Mouse (Mus musculus): Measurements from ENCODE around the gene Tent5b. TPM values are rescaled to one million over a fixed set of nuclear protein-coding genes. Genes with fewer than 3 reads are reported as not detected.

The Tent5b gene
- polyA plus RNA-seq, 1 experiment from 2014 or later, result 1.6 TPM

- no peaks in the 10 kb centered on the region for H3K27me3 ChIP-seq (ENCODE audit: insufficient read depth, low read length)
- peaks cover 4% of the 10 kb centered on the region; the same call in 1 of the 2 replicates for H3K4me1 ChIP-seq (ENCODE audit: insufficient read depth, low read length)
- H3K36me3 ChIP-seq (ENCODE audit: insufficient read depth, low read length), result no peaks in the 10 kb centered on the region
- peak overlapping the region; percentile 30; the same call in 1 of the 2 replicates for H3K27ac ChIP-seq (ENCODE audit: low read length)
- no peak overlapping the region for H3K9ac ChIP-seq (replicated peaks; ENCODE audit: low read length)
- no peak overlapping the region for H3K4me2 ChIP-seq (replicated peaks; ENCODE audit: low read depth, low read length)
- no peaks in the 10 kb centered on the region for H3K9me3 ChIP-seq (ENCODE audit: low read length)
- 37% methylated on average over 6 of the region's 6 CpGs for WGBS
- no peak for ATAC-seq (ENCODE audit: low FRiP score, low TSS enrichment)
- H3K4me3 ChIP-seq (ENCODE audit: low read length), result no peak overlapping the region
These were observed 16.7 kb upstream of the Tent5b start for GRCm38 (mm10) chr4:133463184-133463583.

GRCm38 (mm10) chr4:133468080-133468479 lies 11.9 kb upstream of the Tent5b start:
- no peak overlapping the region for H3K27ac ChIP-seq (ENCODE audit: low read length)
- H3K27me3 ChIP-seq (ENCODE audit: insufficient read depth, low read length), result peaks cover 11% of the 10 kb centered on the region; the same call in 1 of the 2 replicates
- H3K36me3 ChIP-seq (ENCODE audit: insufficient read depth, low read length), result no peaks in the 10 kb centered on the region
- WGBS, result under 1% methylated on average over 26 of the region's 27 CpGs
- ATAC-seq (ENCODE audit: low FRiP score, low TSS enrichment), result peak; percentile 80
- peaks cover 5% of the 10 kb centered on the region; the same call in 1 of the 2 replicates for H3K4me1 ChIP-seq (ENCODE audit: insufficient read depth, low read length)
- H3K4me3 ChIP-seq (ENCODE audit: low read length), result peak overlapping the region; percentile 62
- peak overlapping the region; percentile 98 for H3K4me2 ChIP-seq (replicated peaks; ENCODE audit: low read depth, low read length)
- H3K9me3 ChIP-seq (ENCODE audit: low read length), result peaks cover 5% of the 10 kb centered on the region; the same call in 1 of the 2 replicates
- H3K9ac ChIP-seq (replicated peaks; ENCODE audit: low read length), result peak overlapping the region; percentile 69

GRCm38 (mm10) chr4:133469122-133469521 lies 10.8 kb upstream of the Tent5b start:
- H3K4me2 ChIP-seq (replicated peaks; ENCODE audit: low read depth, low read length), result peak overlapping the region; percentile 98
- H3K4me1 ChIP-seq (ENCODE audit: insufficient read depth, low read length), result 0 out of 2 replicates have a peak, but pooled peaks cover 4% of the 10 kb centered on the region
- 0 out of 2 replicates have a peak overlapping the region, but pooled peaks have one; percentile 10 for H3K4me3 ChIP-seq (ENCODE audit: low read length)
- 15% methylated on average over 12 of the region's 12 CpGs for WGBS
- H3K9ac ChIP-seq (replicated peaks; ENCODE audit: low read length), result no peak overlapping the region
- ATAC-seq (ENCODE audit: low FRiP score, low TSS enrichment), result no peak
- peaks cover 11% of the 10 kb centered on the region; the same call in 1 of the 2 replicates for H3K27me3 ChIP-seq (ENCODE audit: insufficient read depth, low read length)
- peaks cover 5% of the 10 kb centered on the region; the same call in 1 of the 2 replicates for H3K9me3 ChIP-seq (ENCODE audit: low read length)
- H3K27ac ChIP-seq (ENCODE audit: low read length), result no peak overlapping the region
- H3K36me3 ChIP-seq (ENCODE audit: insufficient read depth, low read length), result no peaks in the 10 kb centered on the region

- Histone ChIP-seq H3K9me3 (ENCODE audit: low read length) (peaks cover 5% of the 10 kb centered on the region; the same call in 1 of the 2 replicates), H3K27me3 (ENCODE audit: insufficient read depth, low read length) (peaks cover 21% of the 10 kb centered on the region; the same call in 1 of the 2 replicates), H3K4me3 (ENCODE audit: low read length) (no peak overlapping the region), H3K4me1 (ENCODE audit: insufficient read depth, low read length) (0 out of 2 replicates have a peak, but pooled peaks cover 4% of the 10 kb centered on the region), H3K4me2 (replicated peaks; ENCODE audit: low read depth, low read length) (no peak overlapping the region), H3K27ac (ENCODE audit: low read length) (no peak overlapping the region), H3K9ac (replicated peaks; ENCODE audit: low read length) (no peak overlapping the region), H3K36me3 (ENCODE audit: insufficient read depth, low read length) (no peaks in the 10 kb centered on the region)
- ATAC-seq (ENCODE audit: low FRiP score, low TSS enrichment), result no peak
- WGBS, result 82% methylated on average over 7 of the region's 7 CpGs
These were observed 8.7 kb upstream of the Tent5b start for GRCm38 (mm10) chr4:133471135-133471821.

GRCm38 (mm10) chr4:133473833-133474232 lies 6.1 kb upstream of the Tent5b start:
- no peak overlapping the region for H3K27ac ChIP-seq (ENCODE audit: low read length)
- peaks cover 5% of the 10 kb centered on the region; the same call in 1 of the 2 replicates for H3K9me3 ChIP-seq (ENCODE audit: low read length)
- no peaks in the 10 kb centered on the region for H3K36me3 ChIP-seq (ENCODE audit: insufficient read depth, low read length)
- no peak overlapping the region for H3K9ac ChIP-seq (replicated peaks; ENCODE audit: low read length)
- no peak overlapping the region for H3K4me2 ChIP-seq (replicated peaks; ENCODE audit: low read depth, low read length)
- H3K4me1 ChIP-seq (ENCODE audit: insufficient read depth, low read length), result no peaks in the 10 kb centered on the region
- no peak for ATAC-seq (ENCODE audit: low FRiP score, low TSS enrichment)
- WGBS, result 63% methylated on average over 2 of the region's 2 CpGs
- H3K27me3 ChIP-seq (ENCODE audit: insufficient read depth, low read length), result peaks cover 27% of the 10 kb centered on the region
- no peak overlapping the region for H3K4me3 ChIP-seq (ENCODE audit: low read length)

GRCm38 (mm10) chr4:133480185-133480537 lies 229 bp downstream of the Tent5b start:
- Histone ChIP-seq H3K4me1 (ENCODE audit: insufficient read depth, low read length) (peaks cover 20% of the 10 kb centered on the region), H3K27me3 (ENCODE audit: insufficient read depth, low read length) (peaks cover 43% of the 10 kb centered on the region), H3K4me2 (replicated peaks; ENCODE audit: low read depth, low read length) (peak overlapping the region; percentile 60), H3K27ac (ENCODE audit: low read length) (no peak overlapping the region), H3K9ac (replicated peaks; ENCODE audit: low read length) (peak overlapping the region; percentile 39), H3K4me3 (ENCODE audit: low read length) (peak overlapping the region; percentile 45), H3K36me3 (ENCODE audit: insufficient read depth, low read length) (no peaks in the 10 kb centered on the region), H3K9me3 (ENCODE audit: low read length) (no peaks in the 10 kb centered on the region)
- 2% methylated on average over 34 of the region's 34 CpGs for WGBS
- peak; percentile 24; the same call in 1 of the 2 replicates for ATAC-seq (ENCODE audit: low FRiP score, low TSS enrichment)

- peak overlapping the region; percentile 45 for H3K4me3 ChIP-seq (ENCODE audit: low read length)
- H3K9me3 ChIP-seq (ENCODE audit: low read length), result no peaks in the 10 kb centered on the region
- 18% methylated on average over 6 of the region's 6 CpGs for WGBS
- no peak overlapping the region for H3K27ac ChIP-seq (ENCODE audit: low read length)
- peaks cover 40% of the 10 kb centered on the region for H3K27me3 ChIP-seq (ENCODE audit: insufficient read depth, low read length)
- no peaks in the 10 kb centered on the region for H3K36me3 ChIP-seq (ENCODE audit: insufficient read depth, low read length)
- peak overlapping the region; percentile 60 for H3K4me2 ChIP-seq (replicated peaks; ENCODE audit: low read depth, low read length)
- no peak for ATAC-seq (ENCODE audit: low FRiP score, low TSS enrichment)
- peaks cover 20% of the 10 kb centered on the region for H3K4me1 ChIP-seq (ENCODE audit: insufficient read depth, low read length)
- peak overlapping the region; percentile 39; the same call in 1 of the 2 replicates for H3K9ac ChIP-seq (replicated peaks; ENCODE audit: low read length)
These were observed 822 bp downstream of the Tent5b start for GRCm38 (mm10) chr4:133480754-133481153.

- H3K27me3 ChIP-seq (ENCODE audit: insufficient read depth, low read length), result peaks cover 40% of the 10 kb centered on the region
- peaks cover 20% of the 10 kb centered on the region for H3K4me1 ChIP-seq (ENCODE audit: insufficient read depth, low read length)
These were observed 1.6 kb downstream of the Tent5b start for GRCm38 (mm10) chr4:133481488-133481887.

GRCm38 (mm10) chr4:133482479-133482878 lies 2.5 kb downstream of the Tent5b start:
- Histone ChIP-seq H3K9me3 (ENCODE audit: low read length) (no peaks in the 10 kb centered on the region), H3K27me3 (ENCODE audit: insufficient read depth, low read length) (peaks cover 33% of the 10 kb centered on the region), H3K9ac (replicated peaks; ENCODE audit: low read length) (no peak overlapping the region), H3K4me2 (replicated peaks; ENCODE audit: low read depth, low read length) (no peak overlapping the region), H3K27ac (ENCODE audit: low read length) (no peak overlapping the region), H3K4me3 (ENCODE audit: low read length) (no peak overlapping the region), H3K36me3 (ENCODE audit: insufficient read depth, low read length) (no peaks in the 10 kb centered on the region), H3K4me1 (ENCODE audit: insufficient read depth, low read length) (peaks cover 20% of the 10 kb centered on the region)
- no peak for ATAC-seq (ENCODE audit: low FRiP score, low TSS enrichment)
- 88% methylated on average over 3 of the region's 3 CpGs for WGBS

More at GRCm38 (mm10) chr4:133481488-133481887, 1.6 kb downstream of the Tent5b start:
- H3K36me3 ChIP-seq (ENCODE audit: insufficient read depth, low read length), result no peaks in the 10 kb centered on the region
- no peak overlapping the region for H3K4me2 ChIP-seq (replicated peaks; ENCODE audit: low read depth, low read length)
- WGBS, result 31% methylated on average over 4 of the region's 4 CpGs
- H3K9me3 ChIP-seq (ENCODE audit: low read length), result no peaks in the 10 kb centered on the region
- no peak overlapping the region for H3K27ac ChIP-seq (ENCODE audit: low read length)
- no peak for ATAC-seq (ENCODE audit: low FRiP score, low TSS enrichment)
- H3K4me3 ChIP-seq (ENCODE audit: low read length), result no peak overlapping the region
- H3K9ac ChIP-seq (replicated peaks; ENCODE audit: low read length), result no peak overlapping the region
